Mouse (Mus musculus) megakaryocyte, embryonic 14.5 days (primary cell): Measurements from ENCODE around the gene Rnf150. TPM values are rescaled to one million over a fixed set of nuclear protein-coding genes. Genes with fewer than 3 reads are reported as not detected.

ENCODE experiments used
- H3K27me3 ChIP-seq: replicated peaks from 2 replicates; pipeline ENCODE3; 2012; ENCODE audit warnings: inconsistent platforms
- H3K36me3 ChIP-seq: replicated peaks from 2 replicates; pipeline ENCODE3; 2012; ENCODE audit warnings: low read length, inconsistent platforms, mixed read lengths
- H3K4me1 ChIP-seq: 2 replicates; pipeline ENCODE4 v1.6.1; 2012; ENCODE audit warnings: inconsistent platforms
- H3K4me3 ChIP-seq: replicated peaks from 2 replicates; pipeline ENCODE3; 2012; ENCODE audit warnings: moderate library complexity, mild to moderate bottlenecking, inconsistent platforms
- H3K9me3 ChIP-seq: 2 replicates; pipeline ENCODE4 v1.6.1; 2012; ENCODE audit warnings: inconsistent platforms
- FLI1 ChIP-seq: IDR thresholded peaks from 2 replicates; pipeline ENCODE4 v1.6.1; 2012; ENCODE audit warnings: low read length, inconsistent platforms, mixed read lengths
- GATA1 ChIP-seq: IDR thresholded peaks from 3 replicates; pipeline ENCODE4 v1.6.1; 2012; ENCODE audit warnings: mixed read lengths, low read length, inconsistent platforms, borderline replicate concordance
- polyA plus RNA-seq: library from polyadenylated mRNA; stranded (reverse); fragments of >175 nt; gene quantifications from 2 replicates; pipeline ENCODE4 v1.2.3, GENCODE M21; 2012; ENCODE audit warnings: low replicate concordance; ENCODE audit not compliant: insufficient read depth

Rnf150 gene
- polyA plus RNA-seq, 1 experiment = 0.58 TPM

DNA sequence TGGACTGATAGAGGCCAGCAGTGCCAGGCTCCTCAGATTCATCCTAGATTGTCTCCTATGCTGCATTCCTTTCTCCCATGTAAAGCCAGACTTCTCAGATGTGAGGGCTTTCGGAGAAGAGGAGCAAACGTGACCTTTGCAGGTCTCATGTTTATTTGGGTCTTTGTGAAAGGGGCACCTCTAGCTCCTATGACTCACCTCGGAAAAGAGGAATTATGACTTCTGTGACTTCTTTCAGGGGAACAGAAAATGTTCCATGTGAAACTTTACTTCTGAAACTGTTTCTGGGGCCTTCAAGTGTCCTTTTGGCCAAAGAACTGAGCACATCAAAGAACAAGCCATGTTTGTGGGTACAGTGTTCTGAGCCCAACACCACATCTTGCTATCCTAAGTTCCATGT is 133.7 kb downstream of the Rnf150 start:
- no peak for TF ChIP-seq GATA1
- no peak for TF ChIP-seq FLI1
- Histone ChIP-seq H3K4me1 (peaks cover 22% of the 10 kb centered on the region), H3K4me3 (no peak overlapping the region), H3K9me3 (no peaks in the 10 kb centered on the region), H3K27me3 (no peaks in the 10 kb centered on the region), H3K36me3 (peaks cover 18% of the 10 kb centered on the region)

DNA sequence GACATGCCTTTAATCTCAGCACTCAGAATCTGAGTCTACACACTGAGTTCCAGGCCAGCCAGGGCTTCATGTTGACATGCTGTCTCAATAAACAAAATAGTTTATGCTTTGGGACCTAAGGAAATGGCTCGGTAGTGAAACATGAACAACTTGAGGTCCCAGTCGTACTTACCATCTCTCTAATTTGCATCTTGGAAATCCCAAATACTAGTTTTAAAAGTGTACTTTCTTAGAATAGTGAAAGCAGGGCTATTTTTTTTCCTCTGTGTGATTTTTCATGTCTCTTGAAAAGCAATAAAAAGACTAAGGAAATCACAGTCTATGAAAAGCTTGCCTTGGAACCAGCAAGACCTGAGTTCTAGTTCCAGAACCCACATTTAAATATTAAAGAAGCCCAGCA is 135.6 kb downstream of the Rnf150 start:
- Histone ChIP-seq H3K9me3 (no peaks in the 10 kb centered on the region), H3K36me3 (peaks cover 28% of the 10 kb centered on the region), H3K4me3 (no peak overlapping the region), H3K4me1 (peaks cover 24% of the 10 kb centered on the region), H3K27me3 (no peaks in the 10 kb centered on the region)
- no peak for TF ChIP-seq FLI1
- no peak for TF ChIP-seq GATA1

DNA sequence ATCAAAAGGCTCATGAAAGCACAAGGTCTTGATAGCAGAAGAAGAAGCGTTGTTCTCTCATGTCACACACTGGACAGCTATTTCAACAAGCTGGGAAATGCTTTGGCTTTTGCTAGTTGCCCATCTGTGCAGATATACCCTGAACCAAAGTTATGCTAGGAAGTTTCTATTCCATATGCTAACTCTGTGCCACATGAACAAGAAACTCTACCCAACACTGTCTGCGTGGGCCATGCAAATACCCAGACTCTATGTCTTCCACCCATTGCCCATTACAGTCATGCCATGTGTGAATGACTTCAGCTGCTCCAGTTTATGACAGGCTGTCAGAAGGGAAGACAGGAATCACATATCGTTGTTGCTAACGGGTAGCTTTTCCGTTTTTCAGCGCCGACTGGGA is 140.0 kb downstream of the Rnf150 start:
- H3K4me3 ChIP-seq = no peak overlapping the region
- TF ChIP-seq GATA1 (no peak), FLI1 (no peak)
- H3K36me3 ChIP-seq = peaks cover 53% of the 10 kb centered on the region
- H3K27me3 ChIP-seq = no peaks in the 10 kb centered on the region
- H3K4me1 ChIP-seq = peaks cover 30% of the 10 kb centered on the region
- no peaks in the 10 kb centered on the region for H3K9me3 ChIP-seq

DNA sequence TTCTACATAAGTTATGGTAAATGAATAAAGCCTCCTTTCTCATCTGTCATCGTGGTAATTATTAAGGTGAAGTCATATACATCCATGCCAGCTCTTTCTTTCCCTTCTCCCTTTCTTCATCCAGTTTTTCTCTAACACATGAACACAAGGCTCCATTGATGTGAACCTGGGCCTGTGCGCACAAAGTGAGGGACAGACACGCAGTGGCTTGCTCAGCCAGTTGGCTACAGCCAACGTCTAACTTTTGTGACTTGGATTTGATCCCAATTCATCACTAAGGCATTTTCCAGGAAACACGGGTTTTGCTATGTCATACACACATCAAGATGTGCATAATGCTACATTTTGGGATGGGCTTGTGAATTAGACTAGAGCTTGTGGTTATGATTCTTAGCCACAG is 146.3 kb downstream of the Rnf150 start:
- H3K4me3 ChIP-seq = no peak overlapping the region
- no peaks in the 10 kb centered on the region for H3K9me3 ChIP-seq
- H3K27me3 ChIP-seq = no peaks in the 10 kb centered on the region
- TF ChIP-seq GATA1 (no peak), FLI1 (no peak)
- H3K36me3 ChIP-seq = peaks cover 64% of the 10 kb centered on the region
- peaks cover 28% of the 10 kb centered on the region for H3K4me1 ChIP-seq

DNA sequence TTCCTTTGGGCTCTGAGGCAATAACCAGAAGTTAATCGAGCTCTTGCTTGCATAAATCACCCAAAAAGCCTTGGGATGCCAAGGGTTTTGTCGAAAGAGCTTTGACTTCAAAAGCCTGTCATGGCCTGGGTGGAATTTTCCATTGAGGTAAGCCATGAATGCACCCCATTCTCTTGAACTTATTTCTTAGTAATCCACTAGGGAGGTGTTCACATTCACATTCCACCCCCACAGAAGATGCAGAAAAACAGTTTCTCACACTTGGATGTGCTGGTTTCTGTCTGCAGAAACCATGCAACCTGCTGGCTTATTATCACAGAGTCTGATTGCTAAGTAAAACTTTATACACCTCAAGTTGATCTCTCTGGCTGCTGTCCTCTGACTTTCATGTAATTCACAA is 148.1 kb downstream of the Rnf150 start:
- TF ChIP-seq FLI1 = no peak
- no peak for TF ChIP-seq GATA1
- Histone ChIP-seq H3K4me1 (peaks cover 24% of the 10 kb centered on the region), H3K9me3 (no peaks in the 10 kb centered on the region), H3K36me3 (peaks cover 50% of the 10 kb centered on the region), H3K27me3 (no peaks in the 10 kb centered on the region), H3K4me3 (no peak overlapping the region)

DNA sequence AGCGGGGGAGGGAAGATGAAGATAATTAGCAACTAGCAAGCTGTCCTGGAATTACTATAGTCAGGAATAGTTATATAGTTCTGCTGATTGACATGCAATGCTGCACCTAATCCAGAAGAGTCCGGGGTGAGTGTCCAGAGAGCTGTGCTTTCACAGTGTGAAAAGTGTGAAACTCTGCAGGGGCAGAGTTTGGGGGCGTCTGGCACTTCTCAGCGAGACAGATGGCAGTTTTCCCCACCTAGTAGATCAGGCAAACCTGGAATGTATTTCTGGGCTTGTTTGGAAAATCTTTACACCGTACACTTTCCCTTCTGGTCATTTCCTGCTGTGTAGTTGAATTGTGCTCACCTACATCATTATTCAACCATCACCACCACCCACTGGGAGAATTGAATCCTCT is 148.6 kb downstream of the Rnf150 start:
- TF ChIP-seq GATA1 = no peak
- TF ChIP-seq FLI1 = no peak
- no peaks in the 10 kb centered on the region for H3K27me3 ChIP-seq
- H3K9me3 ChIP-seq = no peaks in the 10 kb centered on the region
- peaks cover 23% of the 10 kb centered on the region for H3K4me1 ChIP-seq
- H3K36me3 ChIP-seq = peaks cover 45% of the 10 kb centered on the region
- H3K4me3 ChIP-seq = no peak overlapping the region

DNA sequence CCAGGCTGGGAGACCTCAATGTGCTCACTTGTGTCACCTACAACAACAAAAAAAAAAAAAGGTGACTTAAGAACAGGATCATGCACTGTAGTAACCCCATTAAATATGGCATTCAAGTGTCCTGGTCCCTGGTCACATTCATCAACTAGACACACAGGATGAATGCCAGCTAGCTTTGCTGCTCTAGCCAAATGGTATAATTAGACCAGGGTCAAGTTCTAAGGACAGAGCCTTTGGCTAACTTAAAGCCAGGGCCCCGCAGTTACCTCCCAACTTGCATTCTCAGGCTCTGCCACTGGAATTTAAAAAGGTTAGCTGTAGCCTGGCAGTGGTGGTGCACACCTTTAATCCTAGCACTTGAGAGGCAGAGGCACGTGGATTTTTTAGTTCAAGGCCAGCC is 165.1 kb downstream of the Rnf150 start:
- Histone ChIP-seq H3K4me3 (no peak overlapping the region), H3K4me1 (peaks cover 6% of the 10 kb centered on the region), H3K9me3 (peaks cover 20% of the 10 kb centered on the region), H3K36me3 (peaks cover 37% of the 10 kb centered on the region), H3K27me3 (no peaks in the 10 kb centered on the region)
- TF ChIP-seq FLI1 (no peak), GATA1 (no peak)

DNA sequence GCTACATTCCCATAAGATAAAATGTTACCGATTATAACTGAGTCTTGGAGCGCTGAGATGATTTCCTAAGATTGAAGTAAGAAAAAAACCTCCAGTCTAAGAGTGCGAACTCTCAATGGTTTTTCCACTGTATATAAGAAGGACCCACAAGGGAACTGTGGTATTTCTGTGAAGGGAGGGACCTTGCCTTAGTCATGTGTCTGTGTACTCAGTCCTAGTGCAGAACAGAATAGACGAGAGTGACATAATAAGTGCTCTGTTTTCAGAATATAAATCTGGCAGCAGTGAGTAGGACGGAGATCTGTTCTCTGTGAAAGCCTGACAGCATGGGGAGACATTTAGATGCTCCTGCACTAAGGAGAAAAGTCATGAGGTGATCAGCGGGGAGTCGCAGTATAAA is 169.6 kb downstream of the Rnf150 start:
- Histone ChIP-seq H3K4me3 (no peak overlapping the region), H3K9me3 (peaks cover 20% of the 10 kb centered on the region), H3K4me1 (peaks cover 21% of the 10 kb centered on the region), H3K27me3 (no peaks in the 10 kb centered on the region), H3K36me3 (peaks cover 62% of the 10 kb centered on the region)
- TF ChIP-seq GATA1 (no peak), FLI1 (no peak)

DNA sequence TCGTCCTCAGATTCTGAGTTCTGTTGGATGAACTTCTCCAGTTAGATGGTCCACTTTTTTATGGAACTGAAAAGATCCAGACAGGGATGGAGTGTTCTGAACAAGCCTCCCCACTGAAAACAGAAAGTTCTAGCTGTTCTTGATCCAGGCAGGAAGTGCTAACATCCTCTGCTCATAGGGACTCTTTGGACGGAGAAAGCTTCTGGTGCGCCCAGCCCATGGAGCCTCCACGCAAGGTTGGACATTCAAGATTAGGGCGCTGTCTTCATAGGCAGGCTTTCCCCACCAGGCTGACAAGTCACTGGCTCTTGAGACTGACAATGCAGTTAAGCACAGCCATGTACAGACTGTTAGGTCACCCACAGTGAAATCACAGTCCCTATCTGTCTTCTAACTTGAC is 172.0 kb downstream of the Rnf150 start:
- H3K4me1 ChIP-seq = peaks cover 21% of the 10 kb centered on the region
- peaks cover 8% of the 10 kb centered on the region; the same call in 1 of the 2 replicates for H3K9me3 ChIP-seq
- no peak for TF ChIP-seq FLI1
- no peak for TF ChIP-seq GATA1
- H3K27me3 ChIP-seq = no peaks in the 10 kb centered on the region
- H3K36me3 ChIP-seq = peaks cover 65% of the 10 kb centered on the region
- H3K4me3 ChIP-seq = no peak overlapping the region

DNA sequence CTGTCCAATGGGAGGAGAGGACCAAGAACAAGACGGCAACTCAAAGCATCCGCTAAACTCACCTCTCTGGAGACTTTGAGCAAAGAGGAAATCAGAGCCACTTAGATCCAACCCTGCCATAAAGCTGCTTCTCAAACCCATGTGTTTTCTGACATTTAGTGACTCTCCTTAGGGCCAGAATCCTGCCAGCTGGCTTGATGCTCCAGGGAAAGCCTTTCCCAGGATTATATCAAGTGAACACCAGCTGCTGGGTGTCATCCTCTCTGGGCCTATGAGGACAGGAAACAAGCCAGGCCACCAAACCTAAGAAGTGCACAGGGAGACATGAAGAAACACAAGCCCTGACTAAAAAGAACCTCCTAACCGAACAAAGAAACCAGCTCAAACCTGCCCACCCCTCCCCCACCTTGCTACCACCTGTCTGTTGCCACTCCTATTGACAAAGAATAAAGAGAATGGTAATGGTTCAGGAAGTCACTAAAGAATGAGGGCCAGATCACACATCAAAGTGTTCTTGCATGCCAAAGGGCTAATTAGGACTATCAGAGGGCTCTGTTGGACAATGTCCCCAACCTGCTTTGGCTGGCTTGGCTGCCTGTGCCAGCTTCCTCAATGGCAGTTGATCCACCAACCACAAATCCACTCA is 173.5 kb downstream of the Rnf150 start:
- Histone ChIP-seq H3K27me3 (no peaks in the 10 kb centered on the region), H3K4me3 (no peak overlapping the region), H3K4me1 (peaks cover 24% of the 10 kb centered on the region), H3K9me3 (peaks cover 5% of the 10 kb centered on the region; the same call in 1 of the 2 replicates), H3K36me3 (peaks cover 58% of the 10 kb centered on the region)
- TF ChIP-seq FLI1 = no peak
- TF ChIP-seq GATA1 = no peak
